Mouse (Mus musculus) liver, adult 2 months (tissue): ENCODE measurements around the gene Irf3. TPM values are rescaled to one million over a fixed set of nuclear protein-coding genes. Genes with fewer than 3 reads are reported as not detected.

ENCODE experiments used
- DNase-seq: peaks from one replicate; pipeline ENCODE4 v3.0.0-alpha.2; 2011; ENCODE audit warnings: low read depth, low spot score; ENCODE audit errors: extremely low read depth
- H3K27ac ChIP-seq: fragments of 200-500 bp; replicated peaks from 2 replicates; pipeline ENCODE4 v1.5.1; 2012; ENCODE audit warnings: low read depth, mild to moderate bottlenecking, control low read depth, inconsistent platforms, low read length; ENCODE audit not compliant: insufficient read depth
- H3K27me3 ChIP-seq: fragments of 200-500 bp; 2 replicates; pipeline ENCODE4 v1.6.1; 2012; ENCODE audit warnings: mild to moderate bottlenecking, moderate library complexity, low read length, inconsistent platforms; ENCODE audit not compliant: control insufficient read depth, insufficient read depth
- H3K36me3 ChIP-seq: fragments of 200-500 bp; 2 replicates; pipeline ENCODE4 v1.6.1; 2012; ENCODE audit warnings: low read length, inconsistent platforms; ENCODE audit not compliant: control insufficient read depth, insufficient read depth
- H3K4me1 ChIP-seq: fragments of 200-500 bp; 2 replicates; pipeline ENCODE4 v1.6.1; 2011; ENCODE audit warnings: low read length; ENCODE audit not compliant: control insufficient read depth, insufficient read depth
- H3K4me3 ChIP-seq: fragments of 200-500 bp; 2 replicates; pipeline ENCODE4 v1.5.1; 2011; ENCODE audit warnings: low read depth, mild to moderate bottlenecking, control low read depth, low read length, moderate library complexity; ENCODE audit not compliant: insufficient read depth
- H3K79me2 ChIP-seq: fragments of 200-500 bp; 2 replicates; pipeline ENCODE4 v1.6.1; 2012; ENCODE audit warnings: inconsistent platforms, mild to moderate bottlenecking, low read length, moderate library complexity; ENCODE audit not compliant: control insufficient read depth, insufficient read depth
- H3K9ac ChIP-seq: fragments of 200-500 bp; 2 replicates; pipeline ENCODE4 v1.6.1; 2012; ENCODE audit warnings: low read depth, mild to moderate bottlenecking, control low read depth, inconsistent platforms, low read length
- CTCF ChIP-seq: fragments of 200-500 bp; IDR thresholded peaks from 2 replicates; pipeline ENCODE4 v1.5.1; 2011; ENCODE audit warnings: low read depth, low read length, control low read depth
- POLR2A ChIP-seq: fragments of 200-500 bp; IDR thresholded peaks from 2 replicates; pipeline ENCODE4 v1.6.1; 2011; ENCODE audit warnings: low read length, control low read depth; ENCODE audit not compliant: insufficient read depth; ENCODE audit errors: extremely low read depth
- WGBS: fragments of 180-500 bp; shearing (Covaris S2); methylation state at CpG from one replicate; pipeline ENCODE4 v1.1.7; 2018; 5-methylcytosine and 5-hydroxymethylcytosine counted together
- polyA plus RNA-seq: library from polyadenylated mRNA; depleted of rRNA; stranded (reverse); fragments of >200 nt; gene quantifications from 2 replicates; pipeline ENCODE4 v1.2.3, GENCODE M21; 2012
- total RNA-seq: library from RNA; depleted of rRNA; stranded (reverse); fragments of >200 nt; gene quantifications from 2 replicates; pipeline ENCODE4 v1.2.3, GENCODE M21; 2014

Irf3 gene
- total and polyA plus RNA-seq, 2 experiments, result 59.0 to 101 TPM

DNA sequence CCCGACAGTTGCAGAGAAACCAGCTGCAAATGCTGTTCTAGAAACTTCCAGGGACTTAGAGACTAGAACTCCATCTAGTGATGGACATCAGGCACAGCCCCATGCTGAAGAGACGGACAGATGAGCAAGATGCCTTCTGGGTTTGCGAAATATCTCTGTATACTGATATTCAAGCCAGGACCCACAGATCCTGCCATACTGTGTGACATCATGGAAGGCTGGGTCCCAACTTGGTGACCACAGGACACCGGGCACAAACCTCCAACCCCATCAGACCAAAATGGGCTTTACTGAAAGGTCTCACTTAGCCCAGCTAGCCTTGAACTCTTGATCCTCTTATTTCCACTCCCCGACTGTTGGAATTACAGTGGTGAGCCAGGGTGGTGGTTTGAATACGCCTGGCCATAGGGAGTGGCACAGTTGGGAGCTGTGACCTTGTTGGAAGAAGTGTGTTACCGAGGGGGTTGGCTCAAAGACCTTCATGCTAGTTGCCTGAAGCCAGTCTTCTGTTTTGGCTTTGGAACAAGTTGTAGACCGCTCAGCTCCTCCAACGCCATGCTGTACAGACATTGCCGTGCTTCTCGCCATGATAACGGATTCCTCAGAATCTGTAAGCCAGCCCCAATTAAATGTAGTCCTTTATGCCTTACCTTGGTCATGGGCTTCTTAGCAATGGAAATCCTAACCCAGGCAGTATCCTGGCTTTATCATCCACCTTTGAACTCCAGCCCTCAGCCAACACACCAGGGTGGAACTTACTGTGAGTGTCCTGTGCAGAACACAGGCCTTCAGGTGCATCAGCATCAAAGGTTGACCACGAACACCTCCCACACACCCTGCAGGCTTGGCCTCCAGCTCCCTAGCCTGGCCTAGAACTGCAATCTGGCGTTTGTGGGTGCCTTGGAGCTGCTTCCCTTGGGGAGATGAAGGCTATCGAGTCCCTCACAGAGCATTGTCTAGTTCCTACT lies 27.1 kb downstream of the Irf3 start:
- Histone ChIP-seq H3K36me3 (peaks cover 2% of the 10 kb centered on the region; the same call in 1 of the 2 replicates), H3K4me1 (peaks cover 7% of the 10 kb centered on the region), H3K4me3 (no peak overlapping the region), H3K27ac (no peak overlapping the region), H3K79me2 (no peaks in the 10 kb centered on the region), H3K9ac (no peak overlapping the region), H3K27me3 (no peaks in the 10 kb centered on the region)
- 73% methylated on average over 15 of the region's 15 CpGs for WGBS
- peak; percentile 66 for DNase-seq
- TF ChIP-seq POLR2A (no peak), CTCF (no peak)

DNA sequence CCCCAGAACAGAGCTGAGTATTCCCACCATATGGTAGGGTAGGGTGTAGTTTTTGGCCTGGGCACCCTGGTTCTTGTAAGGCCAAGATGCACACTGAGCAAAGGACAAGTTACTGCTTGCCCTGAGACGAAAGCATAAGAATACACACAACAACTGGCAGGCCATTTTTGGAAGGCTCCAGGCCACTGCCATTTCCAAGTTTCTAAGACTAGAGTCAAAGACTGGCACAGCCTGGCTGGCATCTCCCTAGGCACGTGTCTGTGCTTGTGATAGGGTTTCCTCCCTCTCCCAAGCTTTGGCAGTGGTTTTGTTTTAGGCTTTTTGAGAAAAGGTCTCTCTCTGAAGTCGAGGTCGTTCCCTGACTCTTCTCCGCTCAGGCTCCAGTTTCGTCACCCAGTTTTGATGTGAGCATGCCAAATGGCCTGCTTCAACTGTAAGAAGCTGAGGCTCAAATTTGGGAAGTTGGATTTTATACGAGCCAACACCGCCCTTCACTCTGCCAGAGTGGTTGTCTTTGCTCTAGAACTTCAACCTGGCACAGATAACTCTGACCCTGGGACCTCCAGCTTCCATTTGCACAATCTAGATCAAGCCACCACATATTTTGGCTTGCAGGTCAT lies 28.3 kb downstream of the Irf3 start:
- peak; percentile 94 for DNase-seq
- Histone ChIP-seq H3K79me2 (no peaks in the 10 kb centered on the region), H3K4me3 (no peak overlapping the region), H3K9ac (no peak overlapping the region), H3K27me3 (no peaks in the 10 kb centered on the region), H3K36me3 (peaks cover 4% of the 10 kb centered on the region; the same call in 1 of the 2 replicates), H3K27ac (peak overlapping the region; percentile 42), H3K4me1 (peaks cover 7% of the 10 kb centered on the region)
- no peak for TF ChIP-seq CTCF
- TF ChIP-seq POLR2A, result no peak
- 18% methylated on average over 8 of the region's 8 CpGs for WGBS

DNA sequence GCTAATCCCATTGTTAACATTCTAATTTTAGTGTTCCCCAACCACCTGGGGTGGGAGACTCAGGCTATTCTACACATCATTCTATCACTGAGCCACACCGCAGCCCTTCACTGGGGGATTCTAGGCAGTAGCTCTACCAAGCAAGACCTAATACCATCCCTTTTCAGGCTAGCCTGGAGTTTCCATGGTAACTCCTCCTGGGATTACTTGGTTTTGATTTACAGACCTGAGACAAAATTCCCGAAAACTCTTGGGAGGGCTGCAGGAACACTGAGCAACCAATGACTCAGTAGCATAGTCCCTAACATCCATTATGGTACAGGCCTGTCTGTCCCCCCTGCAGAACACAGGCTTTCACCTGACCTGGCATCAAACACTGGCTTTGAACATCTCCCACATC lies 28.8 kb downstream of the Irf3 start:
- WGBS, result 89% methylated on average over 2 of the region's 2 CpGs
- peaks cover 7% of the 10 kb centered on the region for H3K4me1 ChIP-seq
- H3K4me3 ChIP-seq, result no peak overlapping the region
- H3K27ac ChIP-seq, result peak overlapping the region; percentile 11; the same call in 1 of the 2 replicates
- H3K36me3 ChIP-seq, result peaks cover 7% of the 10 kb centered on the region; the same call in 1 of the 2 replicates
- no peak for TF ChIP-seq CTCF
- TF ChIP-seq POLR2A, result no peak
- no peak overlapping the region for H3K9ac ChIP-seq
- no peaks in the 10 kb centered on the region for H3K79me2 ChIP-seq
- DNase-seq, result no peak
- H3K27me3 ChIP-seq, result no peaks in the 10 kb centered on the region

DNA sequence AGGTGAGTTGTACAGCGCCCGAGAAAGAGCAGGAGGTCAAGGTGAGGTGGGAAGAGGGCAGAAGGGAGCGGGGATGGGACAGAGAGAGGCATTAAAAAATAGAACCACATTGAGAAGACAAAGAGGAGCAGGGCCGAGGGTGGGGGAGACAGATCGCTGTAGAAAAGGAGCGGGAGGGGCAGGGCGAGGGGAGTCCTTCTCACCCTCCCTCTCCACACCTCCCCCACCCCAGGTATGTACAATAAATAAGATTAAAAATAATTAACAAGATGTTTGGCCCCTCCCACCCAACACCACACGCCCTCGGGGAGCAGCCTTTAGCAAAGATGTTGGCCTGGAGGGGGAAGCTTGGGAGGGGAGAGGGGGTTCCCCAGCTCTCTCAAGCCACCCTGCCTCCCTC lies 30.3 kb downstream of the Irf3 start:
- TF ChIP-seq CTCF, result no peak
- TF ChIP-seq POLR2A, result no peak

DNA sequence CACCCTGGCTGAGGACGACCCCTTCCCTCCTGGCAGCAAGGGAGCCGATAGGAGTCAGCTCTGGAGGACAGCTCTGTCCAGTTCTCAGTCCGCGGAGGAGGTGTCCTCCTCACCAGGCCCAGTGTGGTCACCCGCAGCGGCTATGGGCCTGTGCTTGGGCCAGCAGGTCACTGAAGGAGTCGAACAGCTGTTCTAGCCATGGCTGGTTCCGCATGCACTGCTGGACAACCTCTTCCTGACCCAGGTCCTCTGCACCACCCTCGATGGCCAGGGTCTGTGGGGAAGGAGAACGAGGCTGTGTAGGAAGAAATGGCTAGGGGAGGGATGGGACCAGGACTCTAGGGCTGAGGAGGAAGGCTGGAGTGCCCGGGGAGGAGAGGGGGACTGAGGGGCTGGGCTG lies 30.9 kb downstream of the Irf3 start:
- no peaks in the 10 kb centered on the region for H3K79me2 ChIP-seq
- 90% methylated on average over 11 of the region's 11 CpGs for WGBS
- H3K27ac ChIP-seq, result no peak overlapping the region
- H3K9ac ChIP-seq, result no peak overlapping the region
- peaks cover 7% of the 10 kb centered on the region for H3K4me1 ChIP-seq
- H3K36me3 ChIP-seq, result peaks cover 13% of the 10 kb centered on the region; the same call in 1 of the 2 replicates
- DNase-seq, result no peak
- TF ChIP-seq POLR2A (no peak), CTCF (no peak)
- no peak overlapping the region for H3K4me3 ChIP-seq
- no peaks in the 10 kb centered on the region for H3K27me3 ChIP-seq

More for the DNA sequence above, 30.3 kb downstream of the Irf3 start:
- no peak for DNase-seq
- no peak overlapping the region for H3K4me3 ChIP-seq
- peaks cover 10% of the 10 kb centered on the region; the same call in 1 of the 2 replicates for H3K36me3 ChIP-seq
- H3K27me3 ChIP-seq, result no peaks in the 10 kb centered on the region
- no peaks in the 10 kb centered on the region for H3K79me2 ChIP-seq
- H3K27ac ChIP-seq, result no peak overlapping the region
- no peak overlapping the region for H3K9ac ChIP-seq
- peaks cover 7% of the 10 kb centered on the region for H3K4me1 ChIP-seq
- 88% methylated on average over 9 of the region's 9 CpGs for WGBS

DNA sequence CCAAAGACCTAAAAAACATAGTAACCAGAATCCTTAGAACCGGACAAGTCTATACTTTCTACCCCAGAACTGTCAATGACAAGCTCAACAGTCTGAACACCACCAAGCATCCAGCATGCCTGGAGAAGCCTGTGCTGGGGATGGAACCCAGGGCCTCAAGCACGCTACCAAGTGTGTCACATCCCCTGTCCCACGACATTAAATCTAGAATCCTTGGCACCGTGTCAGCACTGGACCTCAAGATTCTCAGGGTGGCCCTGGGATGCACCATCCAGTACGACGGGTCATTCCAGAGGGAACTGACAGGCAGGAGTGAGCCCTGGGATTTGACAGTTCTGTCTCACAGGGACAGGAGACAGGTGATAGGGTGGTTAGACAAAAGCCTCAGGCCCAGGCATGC lies 32.5 kb downstream of the Irf3 start:
- Histone ChIP-seq H3K27me3 (no peaks in the 10 kb centered on the region), H3K27ac (no peak overlapping the region), H3K9ac (no peak overlapping the region), H3K36me3 (peaks cover 25% of the 10 kb centered on the region; the same call in 1 of the 2 replicates), H3K4me3 (no peak overlapping the region), H3K4me1 (peaks cover 7% of the 10 kb centered on the region), H3K79me2 (no peaks in the 10 kb centered on the region)
- TF ChIP-seq POLR2A (no peak), CTCF (no peak)
- no peak for DNase-seq
- 91% methylated on average over 6 of the region's 6 CpGs for WGBS
